Mouse (Mus musculus): ENCODE measurements around the gene Tmem229a.

- no peak for TF ChIP-seq EP300 (IDR thresholded peaks at IDR 0.05; ENCODE audit: low read depth)
- no peak for TF ChIP-seq CTCF (IDR thresholded peaks at IDR 0.05; ENCODE audit: low read depth)
Observed at GRCm38 (mm10) chr6:24955946-24956585, at the start of gene Tmem229a.

Data from liver, postnatal 0 days (tissue).